Mouse (Mus musculus) thymus, adult 2 months (tissue): ENCODE data around the gene Cyp4b1. TPM values are rescaled to one million over a fixed set of nuclear protein-coding genes. Genes with fewer than 3 reads are reported as not detected.
"Not testable (repeated sequence)": the region's sequence is repeated elsewhere in the genome, so short reads cannot be mapped to it uniquely, and the experiment has no call there.

ENCODE experiments used
- DNase-seq: peaks from one replicate; pipeline ENCODE4 v3.0.0; 2021
- H3K27ac ChIP-seq: fragments of 200-500 bp; 2 replicates; pipeline ENCODE4 v1.5.1; 2012; ENCODE audit warnings: low read length, control low read depth; ENCODE audit not compliant: control insufficient read depth, insufficient read depth
- H3K27me3 ChIP-seq: fragments of 200-500 bp; 2 replicates; pipeline ENCODE4 v1.6.1; 2012; ENCODE audit warnings: mild to moderate bottlenecking, low read length, moderate library complexity, mixed read lengths; ENCODE audit not compliant: control insufficient read depth, insufficient read depth
- H3K36me3 ChIP-seq: fragments of 200-500 bp; 2 replicates; pipeline ENCODE4 v1.6.1; 2012; ENCODE audit warnings: mild to moderate bottlenecking, low read length, moderate library complexity; ENCODE audit not compliant: control insufficient read depth, insufficient read depth
- H3K4me1 ChIP-seq: fragments of 200-500 bp; replicated peaks from 2 replicates; pipeline ENCODE4 v1.6.1; 2012; ENCODE audit warnings: low read length; ENCODE audit not compliant: control insufficient read depth, insufficient read depth
- H3K4me3 ChIP-seq: fragments of 200-500 bp; 2 replicates; pipeline ENCODE4 v1.5.1; 2012; ENCODE audit warnings: mild to moderate bottlenecking, low read length, control low read depth, moderate library complexity; ENCODE audit not compliant: control insufficient read depth, insufficient read depth
- CTCF ChIP-seq: fragments of 200-500 bp; IDR thresholded peaks from 2 replicates; pipeline ENCODE4 v1.5.1; 2012; ENCODE audit warnings: mild to moderate bottlenecking, control low read depth, low read length, moderate library complexity, borderline replicate concordance; ENCODE audit not compliant: control insufficient read depth, poor library complexity, insufficient read depth; ENCODE audit errors: extremely low read depth
- POLR2A ChIP-seq: fragments of 200-500 bp; IDR thresholded peaks from 2 replicates; pipeline ENCODE4 v1.6.1; 2012; ENCODE audit warnings: mild to moderate bottlenecking, low read length, control low read depth, moderate library complexity; ENCODE audit not compliant: control insufficient read depth, poor library complexity, insufficient read depth; ENCODE audit errors: extremely low read depth
- WGBS: fragments of 180-500 bp; shearing (Covaris S2); methylation state at CpG from one replicate; pipeline ENCODE4 v1.1.7; 2018; 5-methylcytosine and 5-hydroxymethylcytosine counted together
- polyA plus RNA-seq: library from polyadenylated mRNA; depleted of rRNA; stranded (reverse); fragments of >200 nt; gene quantifications from 2 replicates; pipeline ENCODE4 v1.2.3, GENCODE M21; 2012

Cyp4b1 gene
- polyA plus RNA-seq, 1 experiment, result 9.2 TPM

DNA sequence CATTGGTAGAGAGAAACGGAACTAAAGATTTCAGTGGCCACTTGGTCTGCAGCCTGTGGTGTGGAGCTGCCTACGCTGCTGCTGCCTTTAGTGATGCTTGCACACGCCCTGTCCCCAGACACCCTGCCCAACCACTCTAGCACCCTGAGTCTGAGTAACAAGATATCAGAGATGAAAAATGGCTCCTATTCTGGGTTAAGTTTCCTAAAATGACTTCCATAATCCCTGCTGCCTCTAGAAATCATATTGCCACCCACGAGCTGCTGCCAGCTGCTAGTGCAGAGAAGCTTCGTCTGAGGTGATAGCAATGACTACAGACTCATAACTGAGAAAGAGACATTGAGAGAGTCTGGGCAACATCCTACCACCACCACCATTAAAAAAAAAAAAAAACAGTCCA is 3.3 kb upstream of the Cyp4b1 start:
- no peak overlapping the region for H3K4me3 ChIP-seq
- no peaks in the 10 kb centered on the region for H3K27me3 ChIP-seq
- no peak for DNase-seq
- no peaks in the 10 kb centered on the region for H3K4me1 ChIP-seq
- 89% methylated on average over 5 of the region's 5 CpGs for WGBS
- no peak overlapping the region for H3K27ac ChIP-seq
- H3K36me3 ChIP-seq, result no peaks in the 10 kb centered on the region
- TF ChIP-seq CTCF, result no peak
- no peak for TF ChIP-seq POLR2A

GRCm38 (mm10) chr4:115649344-115649743 is 1.8 kb upstream of the Cyp4b1 start:
- DNase-seq, result no peak
- Histone ChIP-seq H3K27ac (no peak overlapping the region), H3K36me3 (no peaks in the 10 kb centered on the region), H3K4me3 (no peak overlapping the region), H3K27me3 (no peaks in the 10 kb centered on the region), H3K4me1 (no peaks in the 10 kb centered on the region)
- TF ChIP-seq POLR2A (no peak), CTCF (no peak)

DNA sequence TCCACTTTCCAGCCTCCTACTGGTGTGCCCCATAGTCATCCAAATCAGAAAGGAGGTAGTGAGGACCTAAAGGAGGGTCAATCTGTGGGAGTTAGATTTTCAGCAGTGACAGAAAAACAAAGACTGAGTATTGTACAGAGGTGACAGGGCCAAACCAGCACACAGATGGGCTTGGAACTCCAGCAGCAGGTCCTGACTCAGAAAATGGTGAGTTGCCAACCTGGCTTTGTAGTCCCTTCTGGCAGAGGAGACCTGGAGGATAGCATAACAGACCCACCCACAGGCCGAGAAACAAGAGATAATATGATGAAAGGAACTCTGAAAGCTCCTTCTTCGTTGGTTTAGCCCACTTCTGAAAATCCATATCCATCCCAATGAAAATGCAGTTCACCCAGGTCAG is 1.2 kb upstream of the Cyp4b1 start:
- DNase-seq, result no peak
- no peak overlapping the region for H3K4me3 ChIP-seq
- TF ChIP-seq CTCF, result no peak
- H3K36me3 ChIP-seq, result no peaks in the 10 kb centered on the region
- no peaks in the 10 kb centered on the region for H3K27me3 ChIP-seq
- 79% methylated on average over 2 of the region's 2 CpGs for WGBS
- H3K4me1 ChIP-seq, result no peaks in the 10 kb centered on the region
- no peak overlapping the region for H3K27ac ChIP-seq

DNA sequence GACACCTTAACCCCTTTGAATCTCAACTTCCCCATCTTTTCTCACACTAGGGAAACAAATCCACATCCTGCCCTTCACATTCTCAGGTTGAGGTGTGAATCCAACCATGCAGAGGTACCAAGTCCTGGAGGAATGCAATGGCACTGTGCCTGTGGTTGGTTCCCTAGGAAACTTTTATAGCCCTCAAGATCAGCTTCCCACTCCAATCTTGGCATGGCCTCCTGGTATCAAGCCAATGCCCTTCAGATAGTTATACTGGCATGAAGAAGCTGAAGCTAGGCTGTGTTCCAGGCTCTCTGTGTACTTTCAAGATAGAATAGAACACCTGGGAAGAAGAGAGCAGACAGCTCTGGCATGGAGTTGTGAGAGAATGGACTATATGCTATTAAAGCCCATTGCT is 2.2 kb downstream of the Cyp4b1 start:
- TF ChIP-seq POLR2A (no peak), CTCF (no peak)
- H3K4me1 ChIP-seq, result no peaks in the 10 kb centered on the region
- no peak for DNase-seq
- no peak overlapping the region for H3K27ac ChIP-seq
- H3K27me3 ChIP-seq, result no peaks in the 10 kb centered on the region
- H3K36me3 ChIP-seq, result no peaks in the 10 kb centered on the region
- no peak overlapping the region for H3K4me3 ChIP-seq

DNA sequence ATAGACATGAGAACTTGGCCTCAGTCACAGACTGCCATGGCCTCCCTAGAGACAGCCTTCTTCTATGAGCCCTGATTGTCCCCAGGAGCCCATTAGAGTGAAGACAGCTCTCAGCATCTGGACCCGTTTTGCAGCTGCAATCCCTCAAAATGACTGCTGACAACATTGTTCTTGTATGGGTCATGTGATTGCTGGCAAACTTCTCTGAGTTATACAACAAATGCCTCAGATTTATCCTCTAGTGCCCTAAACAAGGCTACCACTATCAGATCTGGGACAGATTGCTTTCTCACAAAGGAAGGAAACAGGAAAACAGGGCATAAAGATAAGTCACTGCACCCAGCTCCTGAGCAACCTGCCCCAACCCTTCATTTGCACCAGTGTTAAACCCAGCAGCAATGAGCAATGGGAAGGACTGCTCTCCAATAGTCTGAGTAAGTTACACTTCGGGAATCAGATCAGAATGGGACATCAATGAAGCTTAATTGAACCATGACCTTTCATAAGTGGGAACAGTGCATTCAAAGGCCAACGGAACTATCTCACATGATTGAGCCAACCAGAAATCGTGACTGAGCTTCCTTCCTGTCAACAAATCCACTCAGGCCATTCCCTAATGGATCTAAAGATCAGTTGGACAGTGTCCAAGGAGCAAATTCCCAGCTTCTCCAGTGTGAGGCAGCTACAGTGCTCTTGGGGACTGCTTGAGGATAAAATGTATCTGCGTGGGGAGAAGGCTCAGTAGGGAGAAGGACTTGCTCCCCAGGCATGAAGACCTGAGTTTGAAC is 4.4 kb downstream of the Cyp4b1 start:
- no peak overlapping the region for H3K27ac ChIP-seq
- DNase-seq, result no peak
- no peaks in the 10 kb centered on the region for H3K27me3 ChIP-seq
- TF ChIP-seq CTCF, result no peak
- no peak for TF ChIP-seq POLR2A
- no peaks in the 10 kb centered on the region for H3K4me1 ChIP-seq
- WGBS, result 43% methylated on average over 5 of the region's 5 CpGs
- H3K4me3 ChIP-seq, result no peak overlapping the region
- H3K36me3 ChIP-seq, result no peaks in the 10 kb centered on the region

GRCm38 (mm10) chr4:115625560-115625959 is 22.0 kb downstream of the Cyp4b1 start:
- not testable (repeated sequence) for H3K36me3 ChIP-seq, H3K4me1 ChIP-seq, H3K27ac ChIP-seq, H3K4me3 ChIP-seq, DNase-seq, H3K27me3 ChIP-seq
- WGBS, result 96% methylated on average over 3 of the region's 3 CpGs

- H3K4me1 ChIP-seq, result no peaks in the 10 kb centered on the region
- DNase-seq, result no peak
- H3K4me3 ChIP-seq, result no peak overlapping the region
- H3K27ac ChIP-seq, result no peak overlapping the region
- TF ChIP-seq CTCF (no peak), POLR2A (no peak)
- no peaks in the 10 kb centered on the region for H3K27me3 ChIP-seq
- no peaks in the 10 kb centered on the region for H3K36me3 ChIP-seq
Measured at GRCm38 (mm10) chr4:115614005-115614404, 33.5 kb downstream of the Cyp4b1 start.

GRCm38 (mm10) chr4:115600611-115601010 is 46.9 kb downstream of the Cyp4b1 start, which contains the start of gene Cyp4a32:
TSS of gene Cyp4a32 (plus strand) at chr4:115600969.
- DNase-seq, H3K4me3 ChIP-seq: not testable (repeated sequence)
- 97% methylated on average over 8 of the region's 8 CpGs for WGBS

More at GRCm38 (mm10) chr4:115600611-115601010, 46.9 kb downstream of the Cyp4b1 start, which contains the start of gene Cyp4a32:
- H3K27ac ChIP-seq, H3K4me1 ChIP-seq, H3K36me3 ChIP-seq, H3K27me3 ChIP-seq: not testable (repeated sequence)
